Mouse (Mus musculus): ENCODE results near the gene Copg1.
"Not testable (repeated sequence)": the region's sequence is repeated elsewhere in the genome, so short reads cannot be mapped to it uniquely, and the experiment has no call there.

The Copg1 gene

GRCm38 (mm10) chr6:87875562-87875961 lies 12.1 kb upstream of the Copg1 start:
- no peak for DNase-seq (ENCODE audit: low spot score)

DNA sequence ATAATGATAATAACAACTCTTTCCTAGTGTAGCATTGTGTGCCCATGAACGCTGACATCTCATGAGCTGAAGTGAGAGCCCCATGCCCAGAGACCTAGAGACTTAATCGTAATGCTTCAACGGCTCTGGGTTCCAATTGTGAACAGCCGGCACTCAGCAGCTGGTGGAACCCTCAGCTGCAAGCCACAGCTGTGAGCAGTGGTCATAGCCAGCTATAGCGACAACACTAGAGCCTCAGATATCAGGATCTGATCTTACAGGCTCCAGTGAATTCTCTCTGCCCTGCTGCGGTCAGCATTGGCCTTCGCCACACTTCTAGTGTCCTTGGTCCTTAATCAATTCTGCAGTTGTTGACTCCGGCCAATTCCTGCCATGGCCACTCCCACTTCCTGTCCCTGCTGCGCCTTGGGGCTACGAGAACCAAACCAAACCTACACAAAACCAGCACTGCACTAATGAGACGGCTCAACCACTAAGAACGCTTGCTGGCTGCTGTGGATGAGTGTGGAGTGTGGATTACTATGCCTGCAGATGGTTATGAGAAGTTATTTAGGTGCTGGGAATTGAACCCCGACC lies 11.5 kb upstream of the Copg1 start:
- DNase-seq (ENCODE audit: low spot score) = no peak

- DNase-seq (ENCODE audit: low spot score) = no peak
Observed at GRCm38 (mm10) chr6:87879010-87879409, 8.6 kb upstream of the Copg1 start.

DNA sequence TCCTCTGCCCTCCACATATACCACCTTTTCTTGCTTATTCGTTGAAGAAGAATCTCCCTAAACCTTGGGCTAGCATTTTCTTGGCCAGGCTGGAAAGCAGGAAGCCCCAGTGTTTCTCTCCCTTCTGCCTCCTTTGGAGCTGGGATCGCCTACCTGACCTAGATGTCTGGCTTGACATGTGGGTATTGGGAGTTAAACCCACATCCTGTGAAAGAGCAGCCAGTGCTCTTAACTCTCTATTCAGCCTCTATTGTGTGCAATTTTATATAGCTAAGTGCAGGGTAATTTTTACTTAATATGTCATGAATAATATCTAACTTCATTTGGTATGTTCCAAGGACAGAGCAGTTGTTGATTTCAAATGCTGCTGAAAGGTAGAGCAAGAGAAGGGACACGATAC lies 8.0 kb upstream of the Copg1 start:
- DNase-seq (ENCODE audit: low spot score) = no peak

- no peak for DNase-seq (ENCODE audit: low spot score)
Observed at GRCm38 (mm10) chr6:87882221-87882620, 5.4 kb upstream of the Copg1 start.

DNA sequence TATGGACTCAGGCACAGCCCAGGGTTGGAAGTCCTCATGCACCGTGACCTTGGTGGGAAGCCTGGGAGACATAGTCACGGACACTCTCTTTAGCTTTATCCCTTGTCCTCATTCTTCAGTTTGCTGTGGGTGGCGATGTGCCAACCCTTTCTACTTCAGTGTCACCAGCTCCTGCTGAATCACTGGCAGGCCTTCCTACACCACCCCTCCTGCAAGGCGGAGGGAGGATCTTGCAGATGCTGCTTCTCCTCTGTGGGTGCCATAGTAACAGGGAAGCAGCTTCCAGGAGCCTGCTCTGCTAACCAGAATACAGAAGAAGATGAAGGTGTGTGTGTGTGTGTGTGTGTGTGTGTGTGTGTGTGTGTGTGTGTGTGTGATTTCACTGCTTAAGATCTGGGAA lies 4.8 kb upstream of the Copg1 start:
- DNase-seq (ENCODE audit: low spot score) = no peak

GRCm38 (mm10) chr6:87886721-87887120 lies 893 bp upstream of the Copg1 start:
- DNase-seq (ENCODE audit: low spot score) = no peak

- no peak for DNase-seq (ENCODE audit: low spot score)
Observed at GRCm38 (mm10) chr6:87893931-87894330, 6.3 kb downstream of the Copg1 start.

GRCm38 (mm10) chr6:87898028-87898427 lies 10.4 kb downstream of the Copg1 start:
- DNase-seq (ENCODE audit: low spot score) = no peak

DNA sequence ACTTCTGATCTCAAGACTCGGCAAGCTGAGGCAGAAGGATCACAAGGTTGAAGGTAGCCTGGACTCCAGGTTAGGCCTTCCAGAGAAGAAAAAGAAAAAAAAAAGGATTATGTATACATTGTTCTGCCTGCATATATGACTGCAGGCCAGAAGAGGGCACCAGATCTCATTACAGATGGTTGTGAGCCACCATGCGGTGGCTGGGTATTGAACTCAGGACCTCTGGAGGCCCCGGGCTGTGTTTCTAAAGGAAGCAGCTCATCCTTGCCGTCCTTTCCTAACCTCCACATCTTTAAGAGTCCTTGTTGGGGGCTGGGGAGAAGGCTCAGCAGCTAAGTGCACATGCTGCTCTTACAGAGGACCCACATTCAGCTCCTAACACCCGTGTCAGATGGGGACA lies 19.0 kb downstream of the Copg1 start:
- DNase-seq (ENCODE audit: low spot score) = no peak

DNA sequence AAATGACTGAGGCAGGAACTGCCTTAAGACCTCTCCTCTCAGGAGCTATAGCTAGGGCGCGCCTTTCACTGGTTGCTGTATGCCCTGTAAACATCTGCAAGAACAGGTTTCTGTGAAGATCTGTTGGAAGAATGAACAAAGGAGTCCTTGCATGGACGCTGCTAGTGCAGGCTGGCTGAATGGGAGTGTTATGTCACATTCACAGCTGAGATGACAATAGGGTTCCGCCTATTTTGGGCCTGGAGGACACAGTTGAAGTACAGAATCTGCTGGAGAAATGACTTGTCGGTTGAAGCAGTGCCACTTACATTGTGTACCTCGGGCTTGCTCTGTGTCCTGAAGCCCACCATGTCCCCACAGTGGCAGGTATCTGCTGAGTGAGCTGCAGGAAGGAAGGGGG lies 21.6 kb downstream of the Copg1 start:
- DNase-seq (ENCODE audit: low spot score) = no peak

GRCm38 (mm10) chr6:87911559-87911958 lies 23.9 kb downstream of the Copg1 start:
- no peak for DNase-seq (ENCODE audit: low spot score)

GRCm38 (mm10) chr6:87913661-87914325 lies 26.2 kb downstream of the Copg1 start, which contains the start of gene Hmces:
TSS of gene Hmces (plus strand) at chr6:87913935.
- DNase-seq (ENCODE audit: low spot score) = peak; percentile 81

GRCm38 (mm10) chr6:87914326-87915102 lies 26.9 kb downstream of the Copg1 start:
- DNase-seq (ENCODE audit: low spot score) = peak; percentile 43

- no peak for DNase-seq (ENCODE audit: low spot score)
Observed at GRCm38 (mm10) chr6:87915939-87916338, 28.3 kb downstream of the Copg1 start.

- DNase-seq (ENCODE audit: low spot score) = no peak
Observed at GRCm38 (mm10) chr6:87921201-87921600, 33.6 kb downstream of the Copg1 start.

- DNase-seq (ENCODE audit: low spot score) = no peak
Observed at GRCm38 (mm10) chr6:87923624-87924023, 36.0 kb downstream of the Copg1 start.

DNA sequence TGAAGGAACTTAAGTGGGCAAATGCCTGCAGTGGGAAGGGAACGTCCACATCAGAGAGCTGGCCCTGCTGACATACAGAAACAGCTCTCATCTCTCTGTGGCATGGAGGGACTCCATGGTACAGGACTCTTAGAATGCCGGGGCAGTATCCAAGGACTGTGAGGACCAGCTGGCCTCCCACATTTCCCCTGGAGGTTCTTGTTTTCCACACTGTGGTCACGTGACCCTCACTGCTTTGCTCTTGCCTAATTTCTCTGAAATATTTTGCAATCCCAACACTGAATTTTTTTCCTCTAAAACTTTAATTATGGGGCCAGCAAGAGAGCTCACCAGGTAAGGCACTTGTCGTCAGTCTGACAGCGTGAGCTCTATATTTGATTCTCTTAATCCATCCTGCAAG lies 47.4 kb downstream of the Copg1 start:
- DNase-seq (ENCODE audit: low spot score) = no peak

DNA sequence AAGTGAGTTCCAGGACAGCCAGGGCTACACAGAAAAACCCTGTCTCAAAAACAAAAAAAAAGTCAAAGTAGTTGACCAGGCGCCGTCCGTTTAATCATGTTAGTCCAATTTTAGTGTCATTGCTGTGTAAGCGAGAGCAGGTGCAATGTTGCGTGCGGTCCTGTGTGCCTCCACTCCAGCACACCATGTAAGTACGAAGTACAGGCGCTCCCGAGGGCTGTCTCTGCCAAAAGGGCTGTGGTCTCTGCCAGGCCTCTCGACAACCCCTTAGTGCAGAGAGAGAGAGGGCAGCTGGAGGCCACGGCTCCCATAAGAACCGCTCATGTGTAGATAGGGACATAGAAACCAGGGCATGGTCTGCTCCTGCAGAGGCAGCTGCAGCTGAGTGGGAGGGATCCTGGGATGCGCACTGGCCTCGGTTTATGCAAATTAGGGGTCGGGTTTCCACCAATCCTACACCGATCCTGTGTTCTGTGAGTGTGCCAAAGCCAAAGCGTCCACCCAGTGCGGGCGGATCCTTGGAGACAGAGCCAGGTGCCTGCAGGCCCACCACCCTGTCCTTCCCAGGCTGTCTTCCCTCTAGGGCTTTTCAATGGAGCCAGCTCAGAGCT lies 49.7 kb downstream of the Copg1 start:
- no peak for DNase-seq (ENCODE audit: low spot score)

- no peak for DNase-seq (ENCODE audit: low spot score)
Observed at GRCm38 (mm10) chr6:87938941-87939340, 51.3 kb downstream of the Copg1 start.

- no peak for DNase-seq (ENCODE audit: low spot score)
Observed at GRCm38 (mm10) chr6:87942179-87942578, 54.6 kb downstream of the Copg1 start.

DNA sequence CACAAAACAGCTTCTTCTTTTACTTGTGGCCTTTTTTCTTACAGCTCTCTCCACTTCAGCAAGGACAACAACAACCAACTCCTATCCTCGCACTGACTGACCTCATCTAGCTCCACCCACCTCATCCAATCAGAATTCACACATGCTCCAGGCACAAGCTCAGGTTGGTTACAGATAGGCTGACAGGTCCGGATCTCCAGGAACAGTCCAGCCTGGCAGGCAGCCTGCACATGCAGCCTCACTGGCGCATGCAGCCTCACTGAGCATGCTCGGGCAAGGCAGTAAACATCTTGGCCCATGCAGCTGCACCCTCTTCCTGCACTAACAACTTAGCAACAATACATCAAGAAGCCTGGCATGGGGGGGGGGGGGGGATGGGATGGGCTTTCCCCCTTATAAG lies 74.8 kb downstream of the Copg1 start:
- not testable (repeated sequence) for DNase-seq (ENCODE audit: low spot score)

Measured in spleen, adult 12 weeks (tissue).